Mouse (Mus musculus): Measurements from ENCODE around the gene Sema5b. TPM values are rescaled to one million over a fixed set of nuclear protein-coding genes. Genes with fewer than 3 reads are reported as not detected.

Gene Sema5b
- total RNA-seq, 2 experiments from 2014 or later = 0.43 to 9.0 TPM

DNA sequence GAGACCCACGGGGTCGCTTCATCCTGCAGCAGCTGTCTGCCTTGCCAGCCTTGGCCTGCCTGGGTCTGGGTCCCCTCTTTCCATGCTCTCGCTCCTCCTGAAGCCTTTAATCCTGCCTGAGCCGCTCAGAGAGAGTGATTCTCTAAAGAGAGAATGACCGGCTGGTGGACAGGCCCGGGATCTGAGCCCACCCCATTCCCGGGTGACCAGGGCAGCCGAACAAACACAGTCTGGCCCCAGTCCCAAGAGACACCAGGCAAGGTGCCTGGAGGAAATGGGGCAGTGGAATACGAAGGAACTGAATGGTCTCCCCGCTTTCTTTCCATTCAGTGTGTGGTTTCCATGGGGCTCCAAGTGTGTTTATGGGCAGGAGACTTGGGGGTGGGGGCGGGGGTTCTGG is 50.8 kb downstream of the Sema5b start:
- no peak for DNase-seq (ENCODE audit: low spot score in 2 of 2)

DNA sequence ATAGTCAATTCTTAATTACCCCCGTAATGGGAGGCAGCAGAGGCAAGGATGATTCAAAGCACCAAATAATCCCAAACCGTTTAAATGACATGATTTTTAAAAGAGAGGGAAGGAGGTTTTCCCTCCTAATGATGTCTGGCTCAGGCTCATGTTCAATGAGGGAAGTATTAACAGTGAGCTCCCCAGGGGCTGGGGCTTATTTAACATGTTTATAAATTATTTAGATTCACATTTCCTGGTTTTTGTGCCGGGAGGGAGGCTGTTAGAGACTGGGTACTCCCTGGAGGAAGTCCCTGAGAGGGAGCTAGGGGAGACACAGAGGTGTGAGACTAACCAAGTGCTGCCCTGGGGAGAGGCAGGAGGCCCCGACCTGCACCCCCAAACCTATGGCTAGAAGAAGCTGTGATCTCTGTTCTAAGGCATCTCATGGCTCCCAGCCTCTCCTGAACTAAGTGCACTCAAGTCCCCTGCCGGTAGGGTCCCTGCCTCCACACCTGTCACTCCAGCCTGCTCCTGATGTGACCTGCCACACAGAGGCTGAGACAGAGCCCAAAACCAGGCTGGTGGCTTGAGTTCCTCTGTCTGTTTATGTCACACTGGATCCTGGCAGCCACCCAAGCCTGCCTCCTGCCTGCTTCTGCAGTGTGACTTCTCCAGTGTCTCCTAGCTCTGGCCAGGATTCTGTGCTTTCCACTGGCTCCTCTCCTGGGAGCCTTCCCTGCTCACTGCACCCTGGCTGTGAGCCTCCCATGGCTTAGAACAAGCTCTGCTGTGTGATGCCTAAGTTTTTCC is 51.5 kb downstream of the Sema5b start:
- DNase-seq (ENCODE audit: low spot score in 2 of 2) = peak in 1 of 2 experiments; percentile 25

- DNase-seq (ENCODE audit: low spot score in 2 of 2) = no peak
Measured at GRCm38 (mm10) chr16:35593474-35593873, 52.5 kb downstream of the Sema5b start.

GRCm38 (mm10) chr16:35596241-35596640 is 55.3 kb downstream of the Sema5b start:
- DNase-seq (ENCODE audit: low spot score in 2 of 2) = no peak

DNA sequence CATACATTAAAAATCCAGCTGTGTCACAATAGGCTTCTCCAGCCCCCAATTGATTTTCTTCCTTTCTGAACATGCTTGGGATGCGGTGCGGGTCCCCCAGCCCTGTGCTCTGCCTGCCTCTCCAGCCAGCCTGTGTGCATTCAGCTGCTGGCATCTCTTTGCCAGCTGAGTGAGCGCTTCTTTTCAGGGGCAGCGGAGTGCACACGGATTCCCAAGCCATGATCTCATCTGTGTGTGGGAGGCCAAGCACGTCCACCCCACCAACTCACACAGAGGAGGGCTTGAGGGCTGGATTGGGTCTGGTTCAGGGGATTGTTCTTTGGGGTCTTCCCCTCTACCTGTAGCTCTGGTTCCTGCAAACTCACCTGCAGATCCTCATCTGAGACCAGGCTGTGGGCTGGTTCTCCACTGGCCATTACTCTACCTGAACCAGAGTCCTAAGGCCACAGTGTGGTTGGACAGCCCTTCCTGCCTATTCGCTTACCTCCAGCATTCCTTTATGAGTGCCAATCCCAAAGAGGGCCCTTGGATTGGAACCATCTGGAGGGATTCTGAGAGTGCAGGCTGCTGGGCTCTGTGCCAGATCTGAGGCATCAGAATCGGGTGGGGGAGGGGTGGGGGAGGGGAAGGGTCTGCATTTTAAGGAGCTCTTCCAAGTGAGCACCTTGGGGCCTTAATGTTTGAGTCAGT is 55.9 kb downstream of the Sema5b start:
- no peak for DNase-seq (ENCODE audit: low spot score in 2 of 2)

- DNase-seq (ENCODE audit: low spot score in 2 of 2) = no peak
Measured at GRCm38 (mm10) chr16:35597991-35598390, 57.0 kb downstream of the Sema5b start.

DNA sequence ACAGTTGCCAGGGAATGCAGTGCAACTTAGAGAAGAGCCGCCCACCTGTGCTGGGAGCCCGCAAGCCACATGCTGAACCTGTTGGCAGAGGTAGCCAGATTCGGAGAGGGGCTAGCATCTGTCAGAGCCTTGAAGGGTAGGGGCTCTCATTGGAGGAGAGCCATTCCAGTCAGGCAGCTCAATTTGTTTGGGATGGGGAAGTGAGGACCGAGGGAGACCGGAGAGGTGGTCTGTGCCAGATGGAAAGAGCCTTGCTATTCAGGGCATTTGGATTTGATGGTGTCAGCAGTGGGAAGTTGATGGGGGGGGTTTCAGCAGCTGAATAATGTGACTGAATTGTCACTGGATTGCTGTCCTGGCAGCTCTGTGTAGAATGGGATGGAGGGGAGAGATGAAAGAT is 57.9 kb downstream of the Sema5b start:
- DNase-seq (ENCODE audit: low spot score in 2 of 2) = no peak

- DNase-seq (ENCODE audit: low spot score in 2 of 2) = no peak
Measured at GRCm38 (mm10) chr16:35600282-35600681, 59.3 kb downstream of the Sema5b start.

GRCm38 (mm10) chr16:35601426-35601825 is 60.5 kb downstream of the Sema5b start:
- DNase-seq (ENCODE audit: low spot score in 2 of 2) = no peak

GRCm38 (mm10) chr16:35602529-35602928 is 61.6 kb downstream of the Sema5b start:
- DNase-seq (ENCODE audit: low spot score in 2 of 2) = no peak

DNA sequence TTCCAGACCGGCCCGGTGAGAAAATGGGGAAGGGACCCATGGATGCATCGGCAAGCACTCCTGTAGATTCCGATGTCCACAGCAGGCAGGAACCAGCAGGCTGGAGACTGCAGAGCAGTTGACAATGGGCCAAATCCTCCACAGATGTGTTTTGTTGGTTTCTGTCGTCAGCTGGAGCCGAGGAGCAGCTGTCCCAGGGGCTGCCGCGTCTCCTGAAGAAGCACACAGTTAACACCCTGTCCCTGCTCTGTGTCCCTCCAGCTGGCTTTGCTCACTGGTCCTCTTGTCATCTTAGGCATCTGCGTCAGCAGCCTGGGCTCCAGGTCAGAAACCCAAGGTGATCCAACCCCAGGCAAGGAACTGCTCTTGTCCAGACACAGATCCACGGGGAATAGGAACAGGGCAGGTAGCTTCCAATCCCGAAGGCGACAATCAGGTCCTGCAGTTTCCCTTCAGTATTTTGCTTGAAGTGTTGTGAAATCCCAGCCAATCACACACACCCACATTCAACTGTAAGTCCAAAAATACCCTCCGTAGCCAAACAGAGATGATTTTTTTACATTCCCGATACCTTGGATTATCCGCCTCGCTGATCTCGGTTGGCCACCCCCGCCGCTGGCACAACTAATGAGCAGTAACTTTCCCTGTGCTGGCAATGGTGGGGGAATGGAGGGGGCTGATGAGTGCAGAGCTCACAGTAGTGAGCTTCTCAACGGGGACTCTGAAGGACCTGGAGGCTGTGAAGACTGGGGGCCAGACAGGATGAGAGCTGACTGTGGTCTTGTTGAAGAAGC is 63.0 kb downstream of the Sema5b start:
- no peak for DNase-seq (ENCODE audit: low spot score in 2 of 2)

DNA sequence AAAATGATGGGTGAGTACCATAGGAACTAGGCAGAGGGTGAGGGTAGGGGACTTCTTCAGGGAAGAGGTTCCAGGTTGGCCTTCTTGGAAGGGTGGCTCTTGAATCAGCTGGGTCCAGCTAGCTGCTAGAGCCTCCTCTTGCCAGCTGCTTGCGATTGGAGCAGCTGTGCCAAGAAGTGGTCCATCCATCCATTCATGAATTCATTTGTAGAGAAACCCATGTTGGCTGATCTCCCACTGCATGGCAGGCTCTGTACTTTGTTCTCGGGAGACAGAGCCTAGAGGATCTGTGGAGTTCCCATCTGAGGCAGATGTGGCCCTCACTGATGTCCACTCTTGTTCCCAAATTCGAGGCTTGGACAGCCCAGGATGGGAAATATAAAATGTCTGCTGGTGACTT is 66.3 kb downstream of the Sema5b start:
- no peak for DNase-seq (ENCODE audit: low spot score in 2 of 2)

DNA sequence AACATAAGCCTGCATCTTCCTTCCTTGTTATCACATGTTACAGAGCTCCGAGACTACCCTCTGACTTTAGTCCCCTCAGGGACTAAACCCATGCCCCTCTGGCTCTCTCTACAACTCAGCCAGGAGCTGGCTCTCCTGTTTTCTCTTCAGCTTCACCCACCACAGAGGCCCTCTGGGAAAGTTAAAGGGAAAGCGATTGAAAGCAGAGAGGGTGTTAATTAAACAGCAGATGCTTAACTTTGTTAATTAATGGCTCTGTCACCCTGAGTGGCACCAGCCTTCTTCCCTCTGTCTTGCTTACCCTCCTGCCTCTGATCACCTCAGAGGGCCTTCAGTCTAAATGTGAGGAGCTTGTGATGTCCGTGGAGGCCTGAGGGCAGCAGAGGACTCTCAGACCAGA is 67.3 kb downstream of the Sema5b start:
- no peak for DNase-seq (ENCODE audit: low spot score in 2 of 2)

DNA sequence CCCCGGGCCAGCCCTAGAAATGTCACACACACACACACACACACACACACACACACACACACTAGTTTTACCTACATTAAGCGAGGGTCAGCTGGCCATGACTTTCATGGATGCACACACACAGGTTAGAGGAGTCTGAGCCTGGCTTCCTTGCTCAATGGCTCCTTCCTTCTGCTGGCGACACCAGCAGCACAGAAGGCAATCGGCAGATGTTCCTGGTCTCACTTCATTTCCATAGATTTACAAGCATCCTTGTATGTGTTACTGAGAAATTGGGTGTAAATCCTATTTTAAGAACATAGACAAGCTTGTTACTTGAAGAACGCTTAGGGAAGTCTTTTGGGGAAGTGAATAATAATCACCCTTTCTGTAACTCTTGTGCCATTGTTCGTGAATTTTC is 68.6 kb downstream of the Sema5b start:
- DNase-seq (ENCODE audit: low spot score in 2 of 2) = no peak

- DNase-seq (ENCODE audit: low spot score in 2 of 2) = no peak
Measured at GRCm38 (mm10) chr16:35613851-35614804, 73.2 kb downstream of the Sema5b start.

DNA sequence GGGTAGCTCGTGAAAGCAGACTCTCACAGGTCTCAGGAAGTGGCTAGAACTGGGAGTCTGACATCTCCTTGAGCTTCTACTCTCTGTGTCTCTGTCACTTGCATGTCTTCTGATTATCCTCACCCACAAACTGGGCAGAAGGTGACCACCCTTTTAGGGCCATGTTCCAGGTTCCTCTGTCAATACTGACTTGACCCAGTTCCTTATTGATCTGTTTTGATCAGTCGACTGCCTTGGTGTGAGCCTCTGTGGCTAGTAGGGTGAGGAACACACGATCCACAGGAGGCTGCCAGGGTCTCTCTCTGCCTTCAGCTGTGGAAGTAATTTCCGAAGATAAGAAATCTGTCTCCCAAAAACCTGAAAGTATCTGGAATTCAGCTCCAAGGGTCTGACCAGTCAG is 76.8 kb downstream of the Sema5b start:
- no peak for DNase-seq (ENCODE audit: low spot score in 2 of 2)

- DNase-seq (ENCODE audit: low spot score in 2 of 2) = no peak
Measured at GRCm38 (mm10) chr16:35623026-35623425, 82.1 kb downstream of the Sema5b start.

GRCm38 (mm10) chr16:35623986-35624385 is 83.0 kb downstream of the Sema5b start:
- no peak for DNase-seq (ENCODE audit: low spot score in 2 of 2)

DNA sequence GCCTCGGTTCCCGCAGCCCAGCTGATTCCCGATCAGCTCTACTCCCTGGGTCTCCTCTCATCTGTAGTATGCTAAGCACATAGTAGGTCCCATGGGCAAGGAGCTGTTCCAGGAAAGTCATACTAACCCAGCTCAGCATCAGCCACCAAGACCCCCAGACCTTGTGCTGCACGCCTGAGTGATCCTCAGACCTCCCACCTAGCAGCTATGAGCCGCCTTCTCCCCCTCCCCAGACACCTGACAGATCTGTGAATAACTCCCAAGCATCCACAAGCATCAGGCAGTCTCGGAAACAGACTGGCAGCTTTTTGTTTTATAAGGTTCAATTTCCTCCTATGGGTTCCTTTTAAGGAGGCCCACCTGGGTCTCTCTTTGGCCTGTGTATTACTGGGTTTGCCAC is 83.9 kb downstream of the Sema5b start:
- DNase-seq (ENCODE audit: low spot score in 2 of 2) = no peak

- DNase-seq (ENCODE audit: low spot score in 2 of 2) = peak in 1 of 2 experiments; percentile 40
Measured at GRCm38 (mm10) chr16:35625286-35626020, 84.5 kb downstream of the Sema5b start.

All from adrenal gland, adult 18-20 months (tissue).